Mouse (Mus musculus) forebrain, embryonic 16.5 days (tissue): ENCODE data around the gene Ube2g2. TPM values are rescaled to one million over a fixed set of nuclear protein-coding genes. Genes with fewer than 3 reads are reported as not detected.

Experiments used
- ATAC-seq: fragments of 200-750 bp; cut with Nextera tagmentation; 2 replicates; pipeline ENCODE4 v1.8.0; 2017; ENCODE audit warnings: mild to moderate bottlenecking, moderate library complexity
- H3K27ac ChIP-seq: fragments of 300-500 bp; sonication (generic); 2 replicates; pipeline ENCODE4 v1.5.1; 2014; ENCODE audit warnings: low read length, control low read depth
- H3K27me3 ChIP-seq: fragments of 300-500 bp; sonication (generic); replicated peaks from 2 replicates; pipeline ENCODE4 v1.6.1; 2014; ENCODE audit warnings: low read length; ENCODE audit not compliant: control insufficient read depth, insufficient read depth
- H3K36me3 ChIP-seq: fragments of 300-500 bp; sonication (generic); 2 replicates; pipeline ENCODE4 v1.6.1; 2014; ENCODE audit not compliant: control insufficient read depth, insufficient read depth
- H3K4me1 ChIP-seq: fragments of 300-500 bp; sonication (generic); replicated peaks from 2 replicates; pipeline ENCODE4 v1.6.1; 2014; ENCODE audit warnings: low read length; ENCODE audit not compliant: control insufficient read depth, insufficient read depth
- H3K4me2 ChIP-seq: fragments of 300-500 bp; sonication (generic); 2 replicates; pipeline ENCODE4 v1.6.1; 2014; ENCODE audit warnings: mild to moderate bottlenecking, low read length, control low read depth
- H3K4me3 ChIP-seq: fragments of 300-500 bp; sonication (generic); replicated peaks from 2 replicates; pipeline ENCODE4 v1.5.1; 2014; ENCODE audit warnings: mild to moderate bottlenecking, low read length, control low read depth
- H3K9ac ChIP-seq: fragments of 300-500 bp; sonication (generic); replicated peaks from 2 replicates; pipeline ENCODE4 v1.6.1; 2014; ENCODE audit warnings: low read depth, low read length, control low read depth
- H3K9me3 ChIP-seq: fragments of 300-500 bp; sonication (generic); 2 replicates; pipeline ENCODE4 v1.6.1; 2016; ENCODE audit warnings: low read length; ENCODE audit not compliant: control insufficient read depth
- WGBS: fragments of 180-500 bp; shearing (Covaris S2); extraction: QIAGEN DNeasy Blood & Tissue Kit; methylation state at CpG from one replicate; pipeline ENCODE4 v1.1.7; 2014; 5-methylcytosine and 5-hydroxymethylcytosine counted together
- polyA plus RNA-seq: library from polyadenylated mRNA; unstranded; fragments of >200 nt; fragmentation: Nextera tagmentation; extraction: Ambion mirVana; gene quantifications from 2 replicates; pipeline ENCODE4 v1.2.1, GENCODE M21; 2015

The Ube2g2 gene
- polyA plus RNA-seq, 1 experiment from 2014 or later, result 107 TPM

GRCm38 (mm10) chr10:77615647-77616046 lies 6.4 kb upstream of the Ube2g2 start:
- peaks cover 5% of the 10 kb centered on the region; the same call in 1 of the 2 replicates for H3K4me1 ChIP-seq
- 94% methylated on average over 8 of the region's 8 CpGs for WGBS
- no peak for ATAC-seq

GRCm38 (mm10) chr10:77616166-77616565 lies 5.9 kb upstream of the Ube2g2 start:
- H3K36me3 ChIP-seq, result peaks cover 33% of the 10 kb centered on the region
- H3K4me1 ChIP-seq, result no peaks in the 10 kb centered on the region; the same call in 1 of the 2 replicates
- no peak overlapping the region for H3K4me2 ChIP-seq
- no peaks in the 10 kb centered on the region for H3K9me3 ChIP-seq
- 95% methylated on average over 9 of the region's 9 CpGs for WGBS
- no peak overlapping the region for H3K4me3 ChIP-seq
- H3K27ac ChIP-seq, result no peak overlapping the region
- ATAC-seq, result no peak
- no peak overlapping the region for H3K9ac ChIP-seq
- H3K27me3 ChIP-seq, result no peaks in the 10 kb centered on the region

More at GRCm38 (mm10) chr10:77615647-77616046, 6.4 kb upstream of the Ube2g2 start:
- no peaks in the 10 kb centered on the region for H3K27me3 ChIP-seq
- no peaks in the 10 kb centered on the region for H3K9me3 ChIP-seq
- no peak overlapping the region for H3K4me2 ChIP-seq
- peaks cover 38% of the 10 kb centered on the region for H3K36me3 ChIP-seq
- no peak overlapping the region for H3K9ac ChIP-seq
- H3K27ac ChIP-seq, result no peak overlapping the region
- H3K4me3 ChIP-seq, result no peak overlapping the region

- 93% methylated on average over 7 of the region's 7 CpGs for WGBS
- no peak for ATAC-seq
- H3K4me1 ChIP-seq, result peaks cover 6% of the 10 kb centered on the region
- no peaks in the 10 kb centered on the region for H3K9me3 ChIP-seq
- no peak overlapping the region for H3K27ac ChIP-seq
- H3K27me3 ChIP-seq, result no peaks in the 10 kb centered on the region
- H3K9ac ChIP-seq, result no peak overlapping the region
- H3K4me2 ChIP-seq, result no peak overlapping the region
- peaks cover 31% of the 10 kb centered on the region for H3K36me3 ChIP-seq
- no peak overlapping the region for H3K4me3 ChIP-seq
Measured at GRCm38 (mm10) chr10:77616926-77617325, 5.1 kb upstream of the Ube2g2 start.

GRCm38 (mm10) chr10:77621546-77621945 lies 529 bp upstream of the Ube2g2 start:
- ATAC-seq, result no peak
- peak overlapping the region; percentile 95 for H3K9ac ChIP-seq
- H3K4me2 ChIP-seq, result peak overlapping the region; percentile 87
- no peaks in the 10 kb centered on the region for H3K27me3 ChIP-seq
- peaks cover 36% of the 10 kb centered on the region for H3K4me1 ChIP-seq
- peak overlapping the region; percentile 99 for H3K4me3 ChIP-seq
- no peaks in the 10 kb centered on the region for H3K9me3 ChIP-seq
- 78% methylated on average over 8 of the region's 8 CpGs for WGBS
- H3K27ac ChIP-seq, result peak overlapping the region; percentile 89
- H3K36me3 ChIP-seq, result peaks cover 11% of the 10 kb centered on the region

- Histone ChIP-seq H3K27me3 (no peaks in the 10 kb centered on the region), H3K36me3 (peaks cover 5% of the 10 kb centered on the region; the same call in 1 of the 2 replicates), H3K9ac (peak overlapping the region; percentile 95), H3K27ac (peak overlapping the region; percentile 89), H3K4me2 (peak overlapping the region; percentile 81), H3K4me3 (peak overlapping the region; percentile 99), H3K4me1 (peaks cover 36% of the 10 kb centered on the region), H3K9me3 (no peaks in the 10 kb centered on the region)
- WGBS, result under 1% methylated on average over 8 of the region's 8 CpGs
- peak; percentile 66 for ATAC-seq
Measured at GRCm38 (mm10) chr10:77623069-77623492, 1.0 kb downstream of the Ube2g2 start.

- H3K36me3 ChIP-seq, result 0 out of 2 replicates have a peak, but pooled peaks cover 2% of the 10 kb centered on the region
- no peak for ATAC-seq
- peaks cover 38% of the 10 kb centered on the region for H3K4me1 ChIP-seq
- H3K27ac ChIP-seq, result 0 out of 2 replicates have a peak overlapping the region, but pooled peaks have one; percentile 11
- peak overlapping the region; percentile 81 for H3K4me2 ChIP-seq
- WGBS, result 90% methylated on average over 10 of the region's 10 CpGs
- 0 out of 2 replicates have a peak overlapping the region, but pooled peaks have one; percentile 4 for H3K9ac ChIP-seq
- peak overlapping the region; percentile 99 for H3K4me3 ChIP-seq
- no peaks in the 10 kb centered on the region for H3K27me3 ChIP-seq
- no peaks in the 10 kb centered on the region for H3K9me3 ChIP-seq
Measured at GRCm38 (mm10) chr10:77623639-77624400, 1.7 kb downstream of the Ube2g2 start.

GRCm38 (mm10) chr10:77624570-77624995 lies 2.5 kb downstream of the Ube2g2 start:
- Histone ChIP-seq H3K4me1 (peaks cover 38% of the 10 kb centered on the region), H3K4me2 (no peak overlapping the region), H3K4me3 (no peak overlapping the region), H3K9me3 (no peaks in the 10 kb centered on the region), H3K9ac (no peak overlapping the region), H3K36me3 (0 out of 2 replicates have a peak, but pooled peaks cover 2% of the 10 kb centered on the region), H3K27me3 (no peaks in the 10 kb centered on the region), H3K27ac (no peak overlapping the region)
- no peak for ATAC-seq
- 67% methylated on average over 7 of the region's 7 CpGs for WGBS

GRCm38 (mm10) chr10:77626036-77626435 lies 4.0 kb downstream of the Ube2g2 start:
- Histone ChIP-seq H3K9ac (no peak overlapping the region), H3K9me3 (no peaks in the 10 kb centered on the region), H3K4me1 (peaks cover 38% of the 10 kb centered on the region), H3K36me3 (0 out of 2 replicates have a peak, but pooled peaks cover 2% of the 10 kb centered on the region), H3K27ac (no peak overlapping the region), H3K27me3 (no peaks in the 10 kb centered on the region), H3K4me3 (no peak overlapping the region), H3K4me2 (no peak overlapping the region)
- ATAC-seq, result no peak
- 89% methylated on average over 7 of the region's 7 CpGs for WGBS

- Histone ChIP-seq H3K4me2 (no peak overlapping the region), H3K36me3 (0 out of 2 replicates have a peak, but pooled peaks cover 2% of the 10 kb centered on the region), H3K27me3 (no peaks in the 10 kb centered on the region), H3K27ac (no peak overlapping the region), H3K4me3 (no peak overlapping the region), H3K4me1 (peaks cover 36% of the 10 kb centered on the region), H3K9ac (no peak overlapping the region), H3K9me3 (no peaks in the 10 kb centered on the region)
- 71% methylated on average over 7 of the region's 7 CpGs for WGBS
- ATAC-seq, result no peak
Measured at GRCm38 (mm10) chr10:77626591-77626990, 4.5 kb downstream of the Ube2g2 start.
